Mouse (Mus musculus) heart, adult 2 months (tissue): ENCODE results near the gene Cdk10. TPM values are rescaled to one million over a fixed set of nuclear protein-coding genes. Genes with fewer than 3 reads are reported as not detected.

Source experiments
- DNase-seq, 2 experiments: peaks; one replicate each; pipeline ENCODE4 v3.0.0; 2021
- H3K27ac ChIP-seq: fragments of 200-600 bp; 2 replicates; pipeline ENCODE4 v1.8.1; 2022
- H3K27me3 ChIP-seq: fragments of 200-500 bp; 2 replicates; pipeline ENCODE4 v1.6.1; 2012; ENCODE audit warnings: mild to moderate bottlenecking, low read length, inconsistent platforms, mixed read lengths; ENCODE audit not compliant: control insufficient read depth, insufficient read depth
- H3K36me3 ChIP-seq: fragments of 200-500 bp; 2 replicates; pipeline ENCODE4 v1.6.1; 2012; ENCODE audit warnings: low read length, inconsistent platforms; ENCODE audit not compliant: control insufficient read depth, insufficient read depth
- H3K4me1 ChIP-seq: fragments of 200-500 bp; 2 replicates; pipeline ENCODE4 v1.6.1; 2011; ENCODE audit warnings: low read length; ENCODE audit not compliant: control insufficient read depth, insufficient read depth
- H3K4me3 ChIP-seq: fragments of 200-600 bp; 2 replicates; pipeline ENCODE4 v1.8.1; 2022
- H3K79me2 ChIP-seq: fragments of 200-500 bp; replicated peaks from 2 replicates; pipeline ENCODE4 v1.6.1; 2012; ENCODE audit warnings: mild to moderate bottlenecking, inconsistent platforms, low read length, moderate library complexity, mixed read lengths; ENCODE audit not compliant: control insufficient read depth, insufficient read depth
- H3K9ac ChIP-seq: fragments of 200-500 bp; 2 replicates; pipeline ENCODE4 v1.6.1; 2012; ENCODE audit warnings: low read depth, mild to moderate bottlenecking, control low read depth, inconsistent platforms, low read length, mixed read lengths
- CTCF ChIP-seq: fragments of 200-600 bp; IDR thresholded peaks from 2 replicates; pipeline ENCODE4 v1.8.1; 2022; ENCODE audit warnings: antibody characterized with exemption, mild to moderate bottlenecking, moderate library complexity
- EP300 ChIP-seq: fragments of 200-500 bp; IDR thresholded peaks from 2 replicates; pipeline ENCODE4 v1.6.1; 2011; ENCODE audit warnings: low read depth, low read length, control low read depth; ENCODE audit not compliant: insufficient read depth
- POLR2A ChIP-seq: fragments of 200-500 bp; IDR thresholded peaks from 2 replicates; pipeline ENCODE4 v1.6.1; 2011; ENCODE audit warnings: mild to moderate bottlenecking, low read depth, low read length, control low read depth; ENCODE audit not compliant: insufficient read depth
- WGBS: fragments of 180-500 bp; shearing (Covaris S2); methylation state at CpG from one replicate; pipeline ENCODE4 v1.1.7; 2018; 5-methylcytosine and 5-hydroxymethylcytosine counted together
- intact Hi-C: fragments of 180-260 bp; cut with DNase I; formaldehyde crosslinking; loops from one replicate; pipeline ENCODE4 v1.15.1; 2025
- polyA plus RNA-seq: library from polyadenylated mRNA; depleted of rRNA; stranded (reverse); fragments of >200 nt; gene quantifications from 2 replicates; pipeline ENCODE4 v1.2.3, GENCODE M21; 2012; rRNA removed
- total RNA-seq, 2 experiments: library from RNA; stranded (reverse); gene quantifications; 2 replicates each; pipeline ENCODE4 v1.2.3; 2021

Gene Cdk10
- total and polyA plus RNA-seq, 3 experiments: 18.4 to 32.4 (median 22.9) TPM

- no peak overlapping the region for H3K4me3 ChIP-seq
- no peak overlapping the region for H3K9ac ChIP-seq
- 90% methylated on average over 4 of the region's 4 CpGs for WGBS
- intact Hi-C loops: no loop called here
- no peak for TF ChIP-seq CTCF
- no peak for TF ChIP-seq EP300
- no peak for TF ChIP-seq POLR2A
- no peaks in the 10 kb centered on the region for H3K27me3 ChIP-seq
- no peak overlapping the region for H3K27ac ChIP-seq
- H3K36me3 ChIP-seq: no peaks in the 10 kb centered on the region
- no peaks in the 10 kb centered on the region for H3K79me2 ChIP-seq
- H3K4me1 ChIP-seq: no peaks in the 10 kb centered on the region
- DNase-seq: no peak
These were observed 55.2 kb downstream of the Cdk10 start for GRCm38 (mm10) chr8:123279828-123280227.

- DNase-seq: no peak
- Histone ChIP-seq H3K9ac (no peak overlapping the region), H3K36me3 (no peaks in the 10 kb centered on the region), H3K27me3 (no peaks in the 10 kb centered on the region), H3K4me1 (no peaks in the 10 kb centered on the region), H3K79me2 (no peaks in the 10 kb centered on the region), H3K27ac (no peak overlapping the region), H3K4me3 (no peak overlapping the region)
- WGBS: 87% methylated on average over 13 of the region's 13 CpGs
- no peak for TF ChIP-seq EP300
- no peak for TF ChIP-seq POLR2A
- no peak for TF ChIP-seq CTCF
- intact Hi-C loops: no loop called here
These were observed 55.9 kb downstream of the Cdk10 start for GRCm38 (mm10) chr8:123280302-123281094.

Other genes starting within 250 kb of the Cdk10 start
- 10 to 100 TPM; 68.0 to 76.3 TPM for gene Ankrd11, start 182.6 kb upstream of the Cdk10 start, total RNA-seq
- 34.4 and 48.3 TPM in 2 replicates for gene Ankrd11, start 182.6 kb upstream of the Cdk10 start, polyA plus RNA-seq
- 10 to 100 TPM; 74.4 to 88.2 TPM for gene Spg7, start 161.9 kb upstream of the Cdk10 start, total RNA-seq
- gene Spg7, start 161.9 kb upstream of the Cdk10 start, polyA plus RNA-seq: 95.9 and 113 TPM in 2 replicates
- 100 to 1,000 TPM; 418 to 463 TPM for gene Rpl13, start 122.5 kb upstream of the Cdk10 start, total RNA-seq
- gene Rpl13, start 122.5 kb upstream of the Cdk10 start, polyA plus RNA-seq: 440 and 616 TPM in 2 replicates
- gene Cpne7, start 107.5 kb upstream of the Cdk10 start, total RNA-seq: under 1 TPM; 0.18 to 0.91 TPM
- 0.91 and 1.7 TPM in 2 replicates for gene Cpne7, start 107.5 kb upstream of the Cdk10 start, polyA plus RNA-seq
- gene Sult5a1, start 66.5 kb upstream of the Cdk10 start, total RNA-seq: under 1 TPM; 0.27 to 0.91 TPM
- gene Sult5a1, start 66.5 kb upstream of the Cdk10 start, polyA plus RNA-seq: 2.3 and 5.3 TPM in 2 replicates
- 10 to 100 TPM; 35.4 to 55.0 TPM for gene Dpep1, start 38.6 kb upstream of the Cdk10 start, total RNA-seq
- 80.1 and 103 TPM in 2 replicates for gene Dpep1, start 38.6 kb upstream of the Cdk10 start, polyA plus RNA-seq
- 10 to 100 TPM; 56.3 to 58.3 TPM for gene Chmp1a, start 12.1 kb upstream of the Cdk10 start, total RNA-seq
- 63.9 and 81.4 TPM in 2 replicates for gene Chmp1a, start 12.1 kb upstream of the Cdk10 start, polyA plus RNA-seq
- 10 to 100 TPM; 25.6 to 29.4 TPM for gene Spata33, start 12.0 kb upstream of the Cdk10 start, total RNA-seq
- 16.2 and 16.4 TPM in 2 replicates for gene Spata33, start 12.0 kb upstream of the Cdk10 start, polyA plus RNA-seq
- gene Spata2l, start 11.4 kb downstream of the Cdk10 start, total RNA-seq: 1 to 10 TPM; 6.0 to 7.5 TPM
- gene Spata2l, start 11.4 kb downstream of the Cdk10 start, polyA plus RNA-seq: 6.7 and 7.0 TPM in 2 replicates
- gene Zfp276, start 29.4 kb downstream of the Cdk10 start, total RNA-seq: 10 to 100 TPM in 1 of 2 experiments, 1 to 10 TPM in 1; 9.3 to 11.2 TPM
- 16.1 and 20.5 TPM in 2 replicates for gene Zfp276, start 29.4 kb downstream of the Cdk10 start, polyA plus RNA-seq
- 10 to 100 TPM; 22.6 to 34.3 TPM for gene Vps9d1, start 29.5 kb downstream of the Cdk10 start, total RNA-seq
- 44.0 and 52.1 TPM in 2 replicates for gene Vps9d1, start 29.5 kb downstream of the Cdk10 start, polyA plus RNA-seq
- 1 to 10 TPM; 5.3 to 6.2 TPM for gene Fanca, start 93.7 kb downstream of the Cdk10 start, total RNA-seq
- 3.9 and 4.6 TPM in 2 replicates for gene Fanca, start 93.7 kb downstream of the Cdk10 start, polyA plus RNA-seq
- gene Spire2, start 107.9 kb downstream of the Cdk10 start, total RNA-seq: under 1 TPM; 0.11 to 0.26 TPM
- 0.29 and 0.53 TPM in 2 replicates for gene Spire2, start 107.9 kb downstream of the Cdk10 start, polyA plus RNA-seq
- gene Tcf25, start 148.9 kb downstream of the Cdk10 start, total RNA-seq: 100 to 1,000 TPM; 125 to 134 TPM
- gene Tcf25, start 148.9 kb downstream of the Cdk10 start, polyA plus RNA-seq: 137 and 147 TPM in 2 replicates
- not detected for gene Mc1r, start 182.3 kb downstream of the Cdk10 start, total RNA-seq
- not detected in 2 replicates for gene Mc1r, start 182.3 kb downstream of the Cdk10 start, polyA plus RNA-seq
- gene Tubb3, start 186.6 kb downstream of the Cdk10 start, total RNA-seq: under 1 TPM in 1 of 2 experiments, not detected in 1; 0.59 TPM
- gene Tubb3, start 186.6 kb downstream of the Cdk10 start, polyA plus RNA-seq: 4.6 and 6.2 TPM in 2 replicates
- gene Def8, start 198.7 kb downstream of the Cdk10 start, total RNA-seq: 10 to 100 TPM; 56.4 to 63.4 TPM
- gene Def8, start 198.7 kb downstream of the Cdk10 start, polyA plus RNA-seq: 48.1 and 54.7 TPM in 2 replicates